Mouse (Mus musculus): Measurements from ENCODE around the gene Gm45902.

- TF ChIP-seq CTCF (IDR thresholded peaks at IDR 0.05) (no peak), EP300 (IDR thresholded peaks at IDR 0.05; ENCODE audit: insufficient read depth, low read depth, low read length) (no peak), POLR2A (IDR thresholded peaks at IDR 0.05; ENCODE audit: insufficient read depth, low read depth, low read length) (no peak)
Measured at GRCm38 (mm10) chr2:3474361-3474805, 38.2 kb downstream of the Gm45902 start.
